Mouse (Mus musculus) mouse embryonic stem cell (cell line): ENCODE measurements around the gene Kctd5.
"Not testable (repeated sequence)": the region's sequence is repeated elsewhere in the genome, so short reads cannot be mapped to it uniquely, and the experiment has no call there.

Experiments used
- in situ Hi-C, 2 experiments: fragments of 300-500 bp; cut with MboI; formaldehyde crosslinking; loops; 1 replicate in 1 of 2; 3 replicates in 1 of 2; pipeline ENCODE4 v1.14.3; 2019 to 2020; ENCODE audit warnings: low sequenced_read_pairs in 2 of 2, low pct_unique_long_range_greater_than_20kb in 1 of 2, mixed read lengths in 1 of 2; ENCODE audit not compliant: unreplicated experiment in 1 of 2

Kctd5 gene

GRCm38 (mm10) chr17:24072919-24073696 lies at the start of gene Kctd5:
Gene Kctd5, minus strand, starts transcription at chr17:24073485.
- in situ Hi-C loops, result no loop called here

- in situ Hi-C loops, result no loop called here
These were observed 46.2 kb upstream of the Kctd5 start for GRCm38 (mm10) chr17:24119446-24119845.

GRCm38 (mm10) chr17:24113031-24113430 lies 39.7 kb upstream of the Kctd5 start:
- in situ Hi-C loops, result no loop called here

GRCm38 (mm10) chr17:24111256-24111655 lies 38.0 kb upstream of the Kctd5 start:
- in situ Hi-C loops, result no loop called here

- in situ Hi-C loops, result no loop called here
These were observed 35.6 kb upstream of the Kctd5 start for GRCm38 (mm10) chr17:24108896-24109295.

GRCm38 (mm10) chr17:24105111-24105510 lies 31.8 kb upstream of the Kctd5 start:
- in situ Hi-C loops, result no loop called here

- in situ Hi-C loops, result no loop called here
These were observed 25.1 kb upstream of the Kctd5 start for GRCm38 (mm10) chr17:24098354-24098753.

- in situ Hi-C loops, result no loop called here
These were observed 17.3 kb upstream of the Kctd5 start for GRCm38 (mm10) chr17:24090575-24090974.

- in situ Hi-C loops, result not testable (repeated sequence)
These were observed 13.1 kb upstream of the Kctd5 start for GRCm38 (mm10) chr17:24086399-24086798.

- in situ Hi-C loops, result no loop called here
These were observed 11.3 kb upstream of the Kctd5 start for GRCm38 (mm10) chr17:24084593-24084992.

GRCm38 (mm10) chr17:24077101-24077500 lies 3.8 kb upstream of the Kctd5 start:
- in situ Hi-C loops, result no loop called here

GRCm38 (mm10) chr17:24069531-24069930 lies 3.8 kb downstream of the Kctd5 start:
- in situ Hi-C loops, result no loop called here

GRCm38 (mm10) chr17:24068271-24068670 lies 5.0 kb downstream of the Kctd5 start:
- in situ Hi-C loops, result no loop called here

GRCm38 (mm10) chr17:24062459-24063155 lies 10.7 kb downstream of the Kctd5 start:
- in situ Hi-C loops, result no loop called here

GRCm38 (mm10) chr17:24057730-24058245 lies 15.5 kb downstream of the Kctd5 start:
- in situ Hi-C loops, result no loop called here

- in situ Hi-C loops, result no loop called here
These were observed 16.4 kb downstream of the Kctd5 start for GRCm38 (mm10) chr17:24056636-24057625.

GRCm38 (mm10) chr17:24049008-24049407 lies 24.3 kb downstream of the Kctd5 start:
- in situ Hi-C loops, result no loop called here

GRCm38 (mm10) chr17:24048053-24048452 lies 25.2 kb downstream of the Kctd5 start:
- in situ Hi-C loops, result no loop called here

GRCm38 (mm10) chr17:24046026-24046425 lies 27.3 kb downstream of the Kctd5 start:
- in situ Hi-C loops, result no loop called here
